22 mouse cellular contexts compared by ENCODE assay signal in genomic region chr5:93022126-93022797, GRCm38 (mm10). TPM values are rescaled to one million over a fixed set of nuclear protein-coding genes. Genes with fewer than 3 reads are reported as not detected.
DNase-seq lines count a peak whose midpoint lies in the region; ATAC-seq and TF ChIP-seq lines count a peak whose summit lies in the region.
"Had no signal": no experiment of that assay in that cellular context is flagged by ENCODE, and none has a peak within 500 bp of the region (broad histone marks: within the 10 kb centered on the region; RNA-seq: fewer than 3 reads in every experiment).

No protein-coding gene starts in this region.

- no peak overlapping the region for H3K4me3 ChIP-seq in gastrocnemius, adult 2 months
- no peak overlapping the region for H3K4me3 ChIP-seq in liver, embryonic 16.5 days (ENCODE audit: low read depth, low read length)
- no peak overlapping the region for H3K4me3 ChIP-seq in liver, embryonic 11.5 days (ENCODE audit: low read depth, low read length)
- no peak overlapping the region for H3K4me3 ChIP-seq in embryonic facial prominence, embryonic 13.5 days
- no peak overlapping the region for H3K4me3 ChIP-seq in limb, embryonic 14.5 days (replicated peaks; ENCODE audit: low read length)
- H3K4me3 ChIP-seq in lung, adult 2 months (replicated peaks; ENCODE audit: extremely low read depth, low read depth, low read length), result no peak overlapping the region
- H3K4me3 ChIP-seq: heart, embryonic 10.5 days had no signal

- H3K4me2 ChIP-seq in liver, embryonic 16.5 days (ENCODE audit: low read depth, low read length), result no peak overlapping the region
- H3K4me2 ChIP-seq in liver, embryonic 11.5 days, result no peak overlapping the region
- H3K4me2 ChIP-seq in embryonic facial prominence, embryonic 13.5 days, result no peak overlapping the region
- H3K4me2 ChIP-seq in limb, embryonic 14.5 days (replicated peaks; ENCODE audit: low read depth, low read length, severe bottlenecking), result no peak overlapping the region
- H3K4me2 ChIP-seq: hindbrain, embryonic 14.5 days had no signal

- no peak for TF ChIP-seq CTCF in gastrocnemius, adult 2 months (IDR thresholded peaks at IDR 0.05)
- TF ChIP-seq CTCF in lung, adult 2 months (IDR thresholded peaks at IDR 0.05; ENCODE audit: insufficient read depth, low read length), result no peak

- WGBS in liver, embryonic 16.5 days (ENCODE audit: insufficient replicate concordance), result 42% methylated on average over 7 of the region's 7 CpGs
- 60% methylated on average over 7 of the region's 7 CpGs for WGBS in liver, embryonic 11.5 days
- 42% methylated on average over 7 of the region's 7 CpGs for WGBS in embryonic facial prominence, embryonic 13.5 days
- WGBS in limb, embryonic 14.5 days, result 52% methylated on average over 7 of the region's 7 CpGs
- WGBS in lung, adult 2 months, result 61% methylated on average over 7 of the region's 7 CpGs

- H3K27ac ChIP-seq in gastrocnemius, adult 2 months, result no peak overlapping the region
- no peak overlapping the region; the same call in 1 of the 2 replicates for H3K27ac ChIP-seq in liver, embryonic 16.5 days (ENCODE audit: low read length)
- no peak overlapping the region for H3K27ac ChIP-seq in liver, embryonic 11.5 days (ENCODE audit: low read depth, low read length)
- H3K27ac ChIP-seq in embryonic facial prominence, embryonic 13.5 days, result peak overlapping the region; percentile 16; the same call in 1 of the 2 replicates
- H3K27ac ChIP-seq in limb, embryonic 14.5 days (replicated peaks; ENCODE audit: low read depth, low read length), result no peak overlapping the region
- H3K27ac ChIP-seq: heart, embryonic 10.5 days; hindbrain, embryonic 14.5 days; kidney, postnatal 0 days had no signal

- H3K36me3 ChIP-seq in liver, embryonic 16.5 days (ENCODE audit: control insufficient read depth, insufficient read depth), result no peaks in the 10 kb centered on the region
- no peaks in the 10 kb centered on the region for H3K36me3 ChIP-seq in liver, embryonic 11.5 days (ENCODE audit: control insufficient read depth, insufficient read depth, low read length)
- no peaks in the 10 kb centered on the region for H3K36me3 ChIP-seq in embryonic facial prominence, embryonic 13.5 days
- H3K36me3 ChIP-seq in limb, embryonic 14.5 days (ENCODE audit: control insufficient read depth, insufficient read depth, low read length), result no peaks in the 10 kb centered on the region
- H3K36me3 ChIP-seq: heart, embryonic 10.5 days had no signal

- H3K9ac ChIP-seq in liver, embryonic 16.5 days (ENCODE audit: low read depth, low read length), result no peak overlapping the region
- no peak overlapping the region for H3K9ac ChIP-seq in liver, embryonic 11.5 days (ENCODE audit: low read depth, low read length)
- H3K9ac ChIP-seq in embryonic facial prominence, embryonic 13.5 days, result no peak overlapping the region
- H3K9ac ChIP-seq in limb, embryonic 14.5 days (ENCODE audit: low read depth, low read length, severe bottlenecking), result no peak overlapping the region
- H3K9ac ChIP-seq: hindbrain, embryonic 14.5 days had no signal

- TF ChIP-seq POLR2A in limb, embryonic 14.5 days (IDR thresholded peaks at IDR 0.05; ENCODE audit: borderline replicate concordance, extremely low read depth, insufficient read depth, insufficient read length), result no peak
- TF ChIP-seq POLR2A in lung, adult 2 months (IDR thresholded peaks at IDR 0.05; ENCODE audit: borderline replicate concordance, extremely low read depth, low read depth, low read length), result no peak

- intact Hi-C loops in gastrocnemius, adult 2 months (cut with DNase I), result no loop called here

- DNase-seq in gastrocnemius, adult 2 months, result peak; percentile 51
- DNase-seq in gastrocnemius, adult 18-20 months (ENCODE audit: low spot score), result no peak
- DNase-seq in liver, embryonic 11.5 days (ENCODE audit: low spot score), result no peak
- DNase-seq in limb, embryonic 14.5 days (ENCODE audit: low spot score), result no peak
- DNase-seq in right cerebral cortex, postnatal 4 days, result no peak
- DNase-seq in lung, adult 2 months, result no peak
- DNase-seq: adrenal gland, adult 2 months; cerebellum, postnatal 10 days; heart, postnatal 14 days; kidney, adult 11 months; left cerebral cortex, postnatal 4 days; lung, postnatal 36 days; right cerebral cortex, postnatal 25 days; thymus, postnatal 4 days had no signal

- peak; percentile 64 for ATAC-seq in liver, embryonic 16.5 days (ENCODE audit: low read depth)
- no peak for ATAC-seq in liver, embryonic 11.5 days (replicated peaks; ENCODE audit: low FRiP score)
- peak; percentile 45; the same call in 1 of the 2 replicates for ATAC-seq in embryonic facial prominence, embryonic 13.5 days (ENCODE audit: insufficient number of reproducible peaks, insufficient read depth, low FRiP score, low TSS enrichment, low read depth)
- peak; percentile 69 for ATAC-seq in limb, embryonic 14.5 days (ENCODE audit: low FRiP score, low read depth)

- peaks cover 5% of the 10 kb centered on the region; the same call in 1 of the 2 replicates for H3K4me1 ChIP-seq in liver, embryonic 16.5 days (ENCODE audit: control insufficient read depth, low read depth, low read length)
- H3K4me1 ChIP-seq in liver, embryonic 11.5 days (replicated peaks; ENCODE audit: control insufficient read depth, insufficient read depth, low read length), result no peaks in the 10 kb centered on the region; the same call in 1 of the 2 replicates
- H3K4me1 ChIP-seq in embryonic facial prominence, embryonic 13.5 days, result peaks cover 45% of the 10 kb centered on the region
- H3K4me1 ChIP-seq in limb, embryonic 14.5 days (ENCODE audit: control insufficient read depth, insufficient read depth, low read length), result peaks cover 41% of the 10 kb centered on the region
- no peaks in the 10 kb centered on the region; the same call in 1 of the 2 replicates for H3K4me1 ChIP-seq in lung, adult 2 months (ENCODE audit: control insufficient read depth, insufficient read depth, low read length)

- no peaks in the 10 kb centered on the region for H3K9me3 ChIP-seq in liver, embryonic 16.5 days (replicated peaks; ENCODE audit: control insufficient read depth, low read length)
- H3K9me3 ChIP-seq in liver, embryonic 11.5 days (ENCODE audit: control insufficient read depth, low read length), result no peaks in the 10 kb centered on the region
- H3K9me3 ChIP-seq in embryonic facial prominence, embryonic 13.5 days, result no peaks in the 10 kb centered on the region
- no peaks in the 10 kb centered on the region for H3K9me3 ChIP-seq in limb, embryonic 14.5 days (ENCODE audit: control insufficient read depth, low read length)
- H3K9me3 ChIP-seq: heart, embryonic 10.5 days had no signal

- H3K27me3 ChIP-seq in liver, embryonic 16.5 days (ENCODE audit: control insufficient read depth, insufficient read depth, low read depth, low read length), result no peaks in the 10 kb centered on the region
- H3K27me3 ChIP-seq in liver, embryonic 11.5 days (replicated peaks; ENCODE audit: control insufficient read depth, insufficient read depth, low read length), result no peaks in the 10 kb centered on the region
- no peaks in the 10 kb centered on the region for H3K27me3 ChIP-seq in embryonic facial prominence, embryonic 13.5 days
- no peaks in the 10 kb centered on the region for H3K27me3 ChIP-seq in limb, embryonic 14.5 days (ENCODE audit: control insufficient read depth, insufficient read depth, low read length)

RNA-seq across cellular contexts. Expression of gene Sowahb, which starts 22.6 kb away (rescaled TPM):
- total RNA-seq in gastrocnemius, adult 2 months (2021), result not detected
- total RNA-seq in gastrocnemius, adult 18-20 months (2021), result under 1 TPM in 1 of 2 experiments, not detected in 1; 0.07 TPM
- 1.1 and 1.4 TPM in 2 replicates for polyA plus RNA-seq in liver, embryonic 16.5 days (2015; fragmentation: Nextera tagmentation; extraction: Ambion mirVana)
- 0.44 and 0.51 TPM in 2 replicates for polyA plus RNA-seq in liver, embryonic 11.5 days (2014; fragmentation: Nextera tagmentation; extraction: Ambion mirVana)
- polyA plus RNA-seq in embryonic facial prominence, embryonic 13.5 days (2015; fragmentation: Nextera tagmentation; extraction: Ambion mirVana), result 0.59 and 1.3 TPM in 2 replicates
- 0.24 and 0.34 TPM in 2 replicates for polyA plus RNA-seq in limb, embryonic 14.5 days (2012; rRNA removed)
- polyA plus RNA-seq in limb, embryonic 14.5 days (2014; fragmentation: Nextera tagmentation; extraction: Ambion mirVana), result 0.68 and 0.73 TPM in 2 replicates
- polyA plus RNA-seq in lung, adult 2 months (2012; rRNA removed), result 2.0 and 2.2 TPM in 2 replicates
- total RNA-seq: heart, postnatal 14 days; monocyte, adult 5-6 weeks had no signal
- polyA plus RNA-seq: adrenal gland, adult 2 months; hindbrain, embryonic 14.5 days; neural tube, embryonic 14.5 days; testis, adult 2 months had no signal
